Mouse (Mus musculus) brain, embryonic 14.5 days (tissue): ENCODE measurements around the gene Thpo.

Experiments
- CTCF ChIP-seq: fragments of 200-500 bp; IDR thresholded peaks from 2 replicates; pipeline ENCODE4 v1.5.1; 2012; ENCODE audit warnings: inconsistent platforms, mild to moderate bottlenecking, moderate library complexity, borderline replicate concordance; ENCODE audit not compliant: insufficient read depth, insufficient read length; ENCODE audit errors: extremely low read depth
- POLR2A ChIP-seq: fragments of 200-500 bp; IDR thresholded peaks from 2 replicates; pipeline ENCODE4 v1.6.1; 2012; ENCODE audit warnings: mild to moderate bottlenecking, inconsistent platforms, borderline replicate concordance; ENCODE audit not compliant: poor library complexity, insufficient read depth, insufficient read length, severe bottlenecking; ENCODE audit errors: extremely low read depth

- TF ChIP-seq CTCF, result no peak
- TF ChIP-seq POLR2A, result no peak
Measured at GRCm38 (mm10) chr16:20677380-20677779, 56.9 kb downstream of the Thpo start.
